Mouse (Mus musculus) heart, embryonic 13.5 days (tissue): ENCODE results near the gene Cldn5. TPM values are rescaled to one million over a fixed set of nuclear protein-coding genes. Genes with fewer than 3 reads are reported as not detected.

Experiments
- ATAC-seq: fragments of 200-750 bp; cut with Nextera tagmentation; 2 replicates; pipeline ENCODE4 v1.8.0; 2017; ENCODE audit warnings: moderate TSS enrichment; ENCODE audit not compliant: insufficient number of reproducible peaks, low FRiP score, low TSS enrichment; ENCODE audit errors: extremely low read depth
- H3K27ac ChIP-seq: fragments of 300-500 bp; sonication (generic); replicated peaks from 2 replicates; pipeline ENCODE4 v1.5.1; 2015; ENCODE audit warnings: moderate library complexity, mild to moderate bottlenecking, inconsistent platforms
- H3K27me3 ChIP-seq: fragments of 300-500 bp; sonication (generic); replicated peaks from 2 replicates; pipeline ENCODE4 v1.6.1; 2015; ENCODE audit warnings: mild to moderate bottlenecking, inconsistent platforms
- H3K36me3 ChIP-seq: fragments of 300-500 bp; sonication (generic); 2 replicates; pipeline ENCODE4 v1.6.1; 2015; ENCODE audit warnings: mild to moderate bottlenecking, inconsistent platforms
- H3K4me1 ChIP-seq: fragments of 300-500 bp; sonication (generic); 2 replicates; pipeline ENCODE4 v1.6.1; 2015; ENCODE audit warnings: inconsistent platforms
- H3K4me2 ChIP-seq: fragments of 300-500 bp; sonication (generic); 2 replicates; pipeline ENCODE4 v1.6.1; 2015; ENCODE audit warnings: inconsistent platforms, mild to moderate bottlenecking, moderate library complexity
- H3K4me3 ChIP-seq: fragments of 300-500 bp; sonication (generic); 2 replicates; pipeline ENCODE4 v1.5.1; 2015; ENCODE audit warnings: moderate library complexity, mild to moderate bottlenecking, inconsistent platforms
- H3K9ac ChIP-seq: fragments of 300-500 bp; sonication (generic); 2 replicates; pipeline ENCODE4 v1.6.1; 2015; ENCODE audit warnings: inconsistent platforms, mild to moderate bottlenecking, moderate library complexity
- H3K9me3 ChIP-seq: fragments of 300-500 bp; sonication (generic); 2 replicates; pipeline ENCODE4 v1.6.1; 2016; ENCODE audit warnings: inconsistent platforms
- WGBS: fragments of 180-500 bp; shearing (Covaris S2); methylation state at CpG from one replicate; pipeline ENCODE4 v1.1.7; 2015; ENCODE audit warnings: mixed read lengths; 5-methylcytosine and 5-hydroxymethylcytosine counted together
- polyA plus RNA-seq: library from polyadenylated mRNA; unstranded; fragments of >200 nt; fragmentation: Nextera tagmentation; extraction: Ambion mirVana; gene quantifications from 2 replicates; pipeline ENCODE4 v1.2.1, GENCODE M21; 2015

The Cldn5 gene
- polyA plus RNA-seq, 1 experiment from 2014 or later, result 18.0 TPM

DNA sequence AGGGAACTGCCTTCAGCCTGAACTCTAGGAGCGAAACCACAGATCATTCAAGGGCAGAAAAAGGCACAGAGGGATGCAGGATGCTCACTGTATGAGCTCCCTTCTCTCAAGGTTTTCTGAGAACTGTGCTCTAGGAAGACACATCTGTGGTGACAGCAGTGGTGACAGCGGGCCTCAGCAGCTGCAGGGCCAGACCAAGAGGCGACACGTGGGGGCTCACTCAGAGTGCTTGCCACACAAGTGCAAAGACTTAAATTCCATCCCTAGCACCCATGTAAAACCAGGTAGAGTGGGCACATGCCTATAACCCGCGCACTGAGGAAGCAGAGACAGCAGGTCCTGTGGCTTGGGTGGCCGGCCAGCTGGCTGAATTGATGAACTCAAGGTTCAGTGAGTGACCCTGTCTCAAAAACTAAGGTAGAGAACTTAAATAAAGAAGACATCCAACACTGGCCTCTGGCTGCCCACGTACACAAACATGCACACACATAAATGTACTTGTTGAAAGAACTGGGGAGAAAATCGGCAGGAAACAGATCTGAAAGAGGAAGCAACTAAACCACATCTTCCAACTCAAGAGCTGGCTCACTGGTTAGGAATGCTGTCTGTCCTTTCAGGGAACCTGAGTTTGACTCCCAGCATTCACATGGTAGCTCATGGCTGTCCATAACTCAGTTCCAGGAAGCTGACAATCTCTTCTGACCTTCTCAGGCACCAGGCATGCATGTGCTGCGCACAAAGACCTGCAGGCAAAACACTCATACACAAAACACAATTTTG, 12.2 kb downstream of the Cldn5 start:
- Histone ChIP-seq H3K27ac (no peak overlapping the region), H3K36me3 (peaks cover 94% of the 10 kb centered on the region), H3K4me1 (no peaks in the 10 kb centered on the region), H3K9ac (no peak overlapping the region), H3K4me2 (no peak overlapping the region), H3K9me3 (no peaks in the 10 kb centered on the region), H3K27me3 (no peaks in the 10 kb centered on the region), H3K4me3 (no peak overlapping the region)
- no peak for ATAC-seq
- WGBS, result 77% methylated on average over 10 of the region's 10 CpGs

DNA sequence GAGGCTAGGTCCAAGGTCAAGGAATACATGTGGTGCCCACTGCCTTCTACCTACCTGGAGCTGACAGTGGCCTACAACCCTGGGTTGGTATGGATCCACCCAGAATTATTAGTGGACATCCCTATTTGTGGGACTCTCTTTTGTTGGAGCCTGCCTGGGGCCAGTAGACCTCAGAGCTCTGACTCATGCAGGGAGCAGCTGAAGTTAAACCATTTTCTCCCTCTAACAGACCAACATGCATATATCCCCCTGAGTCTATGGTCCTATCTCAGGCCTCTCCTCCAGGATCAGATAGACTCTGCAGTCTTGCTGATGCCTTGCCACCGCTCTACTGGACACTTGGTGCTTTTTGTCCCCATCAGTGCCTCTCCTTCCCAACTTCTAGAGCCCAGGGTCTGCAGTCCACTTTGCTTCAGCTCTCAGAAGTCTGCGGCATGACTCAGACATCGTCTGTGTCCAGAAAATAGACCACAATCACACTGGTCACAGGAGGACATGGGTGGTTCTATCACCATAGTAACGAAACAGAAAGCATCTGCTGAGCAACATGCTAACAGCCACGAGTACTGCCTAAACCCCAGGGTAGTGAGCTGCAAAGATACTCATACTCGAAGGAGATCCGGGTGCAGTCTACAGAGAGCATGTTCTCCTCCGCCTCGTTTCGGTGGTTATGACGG, 18.7 kb downstream of the Cldn5 start:
- peaks cover 99% of the 10 kb centered on the region for H3K36me3 ChIP-seq
- no peak overlapping the region for H3K9ac ChIP-seq
- no peaks in the 10 kb centered on the region for H3K27me3 ChIP-seq
- H3K4me1 ChIP-seq, result no peaks in the 10 kb centered on the region
- no peak overlapping the region for H3K4me2 ChIP-seq
- 90% methylated on average over 11 of the region's 11 CpGs for WGBS
- H3K4me3 ChIP-seq, result no peak overlapping the region
- ATAC-seq, result no peak
- no peak overlapping the region for H3K27ac ChIP-seq
- no peaks in the 10 kb centered on the region for H3K9me3 ChIP-seq

DNA sequence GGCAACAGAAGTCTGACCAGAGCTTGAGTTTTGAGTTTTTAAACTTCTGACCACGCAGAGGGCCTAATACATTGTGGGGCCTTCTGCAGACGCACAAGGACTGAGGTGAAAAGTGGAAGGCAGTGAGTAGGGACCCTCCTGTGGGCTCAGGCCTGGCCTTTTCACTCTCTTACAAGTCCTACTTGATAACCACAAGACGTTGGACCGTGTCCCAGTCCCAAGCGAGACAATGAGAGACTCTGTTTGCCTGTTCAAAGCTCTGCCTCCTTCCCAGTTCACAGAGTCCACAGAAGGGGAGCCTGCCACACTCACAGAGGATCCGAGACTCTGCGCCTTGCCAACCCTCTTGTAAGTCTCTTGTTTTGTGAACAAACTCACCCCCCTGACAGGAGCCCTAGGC, 20.0 kb downstream of the Cldn5 start:
- 80% methylated on average over 7 of the region's 7 CpGs for WGBS
- H3K4me1 ChIP-seq, result no peaks in the 10 kb centered on the region
- ATAC-seq, result no peak

DNA sequence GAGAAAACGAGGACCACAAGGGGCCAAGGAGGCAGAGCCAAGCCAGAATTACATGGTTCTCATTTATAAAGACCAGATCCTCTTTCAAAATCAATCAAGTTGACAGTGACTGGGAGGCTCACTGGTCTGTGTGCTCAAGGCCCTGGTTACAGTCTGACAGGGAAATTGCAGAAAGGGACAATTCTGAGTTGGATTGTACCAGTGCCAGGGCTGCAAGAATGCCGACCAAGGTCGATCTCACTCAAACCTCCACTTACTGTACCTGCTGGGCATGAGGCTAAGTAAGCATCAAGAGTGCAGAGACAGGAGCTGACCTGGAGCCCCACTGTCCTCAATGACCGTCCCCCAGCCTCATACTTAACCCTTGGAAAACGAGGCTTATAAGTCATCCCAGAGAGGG, 21.5 kb downstream of the Cldn5 start:
- no peaks in the 10 kb centered on the region for H3K4me1 ChIP-seq
- 0 out of 2 replicates have a peak overlapping the region, but pooled peaks have one; percentile 3 for H3K9ac ChIP-seq
- H3K4me3 ChIP-seq, result no peak overlapping the region
- no peaks in the 10 kb centered on the region for H3K27me3 ChIP-seq
- ATAC-seq, result no peak
- H3K36me3 ChIP-seq, result peaks cover 89% of the 10 kb centered on the region
- whole genome bisulfite sequencing, result 89% methylated on average over 5 of the region's 5 CpGs
- H3K9me3 ChIP-seq, result no peaks in the 10 kb centered on the region
- H3K27ac ChIP-seq, result no peak overlapping the region
- H3K4me2 ChIP-seq, result no peak overlapping the region

More for the DNA sequence above, 20.0 kb downstream of the Cldn5 start:
- peak overlapping the region; percentile 17; the same call in 1 of the 2 replicates for H3K9ac ChIP-seq
- H3K27me3 ChIP-seq, result no peaks in the 10 kb centered on the region
- H3K4me3 ChIP-seq, result no peak overlapping the region
- H3K27ac ChIP-seq, result no peak overlapping the region
- no peak overlapping the region for H3K4me2 ChIP-seq
- peaks cover 99% of the 10 kb centered on the region for H3K36me3 ChIP-seq
- no peaks in the 10 kb centered on the region for H3K9me3 ChIP-seq

DNA sequence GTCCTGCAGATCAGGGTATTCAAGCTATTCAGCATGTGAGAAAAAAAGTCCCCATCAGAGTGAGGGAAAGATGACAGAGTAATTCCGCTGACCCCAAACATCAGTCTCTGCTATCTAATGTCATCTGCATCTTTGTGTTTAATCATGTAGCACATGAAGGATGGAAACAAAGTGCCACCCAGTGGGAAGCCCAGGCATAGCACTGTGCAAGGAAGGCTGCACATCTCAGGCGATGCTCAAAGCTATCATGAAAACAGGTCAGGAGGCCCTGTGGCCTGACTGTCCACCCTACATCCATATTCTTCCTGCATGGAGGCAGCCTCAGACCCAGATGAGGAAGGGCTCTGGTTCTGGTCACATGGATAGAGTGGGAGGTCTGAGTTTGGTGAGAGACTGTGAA, 22.2 kb downstream of the Cldn5 start:
- no peak overlapping the region for H3K9ac ChIP-seq
- ATAC-seq, result no peak

DNA sequence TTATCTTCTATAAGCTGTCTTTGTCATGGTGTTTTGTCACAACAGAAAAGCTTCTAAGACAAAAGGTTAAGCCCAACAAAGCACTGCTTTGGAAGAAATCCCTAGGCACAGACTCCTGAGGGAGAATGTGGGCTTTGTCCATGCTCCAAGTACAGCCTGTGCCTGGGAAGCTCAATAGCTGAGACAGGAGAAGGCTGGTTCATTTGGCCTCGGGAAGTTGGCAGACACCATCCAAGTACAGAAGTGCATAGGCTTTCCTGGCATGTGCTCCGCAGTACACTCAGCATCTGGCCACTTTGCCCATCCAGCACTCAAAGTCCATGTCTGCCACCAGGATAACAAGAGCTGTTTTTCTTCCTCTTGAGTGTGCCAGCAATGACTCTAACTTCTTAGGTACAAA, 29.1 kb downstream of the Cldn5 start:
- H3K4me3 ChIP-seq, result no peak overlapping the region
- no peak overlapping the region for H3K4me2 ChIP-seq
- peaks cover 78% of the 10 kb centered on the region for H3K36me3 ChIP-seq
- ATAC-seq, result no peak
- H3K27me3 ChIP-seq, result no peaks in the 10 kb centered on the region
- WGBS, result 83% methylated on average over 2 of the region's 2 CpGs
- H3K4me1 ChIP-seq, result peaks cover 7% of the 10 kb centered on the region
- H3K9me3 ChIP-seq, result no peaks in the 10 kb centered on the region
- H3K9ac ChIP-seq, result no peak overlapping the region
- H3K27ac ChIP-seq, result no peak overlapping the region

More for the DNA sequence above, 22.2 kb downstream of the Cldn5 start:
- Histone ChIP-seq H3K27ac (no peak overlapping the region), H3K4me1 (no peaks in the 10 kb centered on the region), H3K9me3 (no peaks in the 10 kb centered on the region), H3K4me2 (no peak overlapping the region), H3K36me3 (peaks cover 86% of the 10 kb centered on the region), H3K27me3 (no peaks in the 10 kb centered on the region), H3K4me3 (no peak overlapping the region)
- WGBS, result 71% methylated on average over 2 of the region's 2 CpGs

DNA sequence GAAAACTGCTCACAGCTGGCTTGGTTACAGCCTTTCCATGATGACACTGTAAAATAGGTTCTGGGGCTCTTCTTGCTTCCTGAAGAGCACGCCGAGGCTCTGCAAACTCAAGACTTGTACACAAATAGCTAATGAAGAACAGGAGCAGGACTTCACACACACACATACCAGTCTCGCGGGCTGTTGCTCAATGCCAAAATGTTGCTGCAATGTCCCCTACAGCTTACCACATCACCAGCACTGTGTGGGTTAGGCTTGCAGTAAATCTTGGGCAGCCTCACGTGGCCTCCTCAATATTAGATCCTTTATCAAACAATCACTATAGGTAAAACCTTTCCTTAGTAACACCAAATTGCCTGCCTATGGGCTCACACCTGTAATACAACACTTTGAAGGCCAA, 32.4 kb downstream of the Cldn5 start:
- Histone ChIP-seq H3K9ac (no peak overlapping the region), H3K27me3 (no peaks in the 10 kb centered on the region), H3K27ac (no peak overlapping the region), H3K4me2 (no peak overlapping the region), H3K4me1 (peaks cover 25% of the 10 kb centered on the region), H3K36me3 (peaks cover 57% of the 10 kb centered on the region), H3K9me3 (no peaks in the 10 kb centered on the region), H3K4me3 (no peak overlapping the region)
- ATAC-seq, result no peak
- 89% methylated on average over 5 of the region's 5 CpGs for WGBS

DNA sequence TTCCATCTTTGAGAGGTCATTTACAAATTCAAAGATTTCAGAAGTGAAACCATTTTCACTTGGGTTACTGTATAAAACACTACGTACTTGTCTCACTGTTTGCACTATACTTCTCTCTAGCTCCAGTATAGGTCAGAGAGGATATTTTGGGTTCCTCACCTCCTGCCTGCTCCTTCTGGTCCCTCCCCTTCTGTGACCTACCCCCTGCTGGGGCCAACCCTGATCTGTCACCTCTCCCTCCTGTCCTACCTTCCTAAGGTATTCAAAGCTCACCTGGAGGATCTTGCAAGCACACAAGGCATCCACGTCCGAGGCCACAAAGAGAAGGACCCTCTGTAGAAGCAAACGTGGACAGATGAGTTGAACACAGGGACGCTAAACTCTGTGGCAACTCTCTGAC, 34.4 kb downstream of the Cldn5 start:
- 5% methylated on average over 5 of the region's 5 CpGs for WGBS
- ATAC-seq, result 0 out of 2 replicates have a peak, but pooled peaks have one; percentile 15
- Histone ChIP-seq H3K27ac (peak overlapping the region; percentile 17; the same call in 1 of the 2 replicates), H3K36me3 (peaks cover 56% of the 10 kb centered on the region), H3K9me3 (no peaks in the 10 kb centered on the region), H3K27me3 (no peaks in the 10 kb centered on the region), H3K9ac (peak overlapping the region; percentile 87), H3K4me2 (peak overlapping the region; percentile 95), H3K4me3 (peak overlapping the region; percentile 91), H3K4me1 (peaks cover 27% of the 10 kb centered on the region)

DNA sequence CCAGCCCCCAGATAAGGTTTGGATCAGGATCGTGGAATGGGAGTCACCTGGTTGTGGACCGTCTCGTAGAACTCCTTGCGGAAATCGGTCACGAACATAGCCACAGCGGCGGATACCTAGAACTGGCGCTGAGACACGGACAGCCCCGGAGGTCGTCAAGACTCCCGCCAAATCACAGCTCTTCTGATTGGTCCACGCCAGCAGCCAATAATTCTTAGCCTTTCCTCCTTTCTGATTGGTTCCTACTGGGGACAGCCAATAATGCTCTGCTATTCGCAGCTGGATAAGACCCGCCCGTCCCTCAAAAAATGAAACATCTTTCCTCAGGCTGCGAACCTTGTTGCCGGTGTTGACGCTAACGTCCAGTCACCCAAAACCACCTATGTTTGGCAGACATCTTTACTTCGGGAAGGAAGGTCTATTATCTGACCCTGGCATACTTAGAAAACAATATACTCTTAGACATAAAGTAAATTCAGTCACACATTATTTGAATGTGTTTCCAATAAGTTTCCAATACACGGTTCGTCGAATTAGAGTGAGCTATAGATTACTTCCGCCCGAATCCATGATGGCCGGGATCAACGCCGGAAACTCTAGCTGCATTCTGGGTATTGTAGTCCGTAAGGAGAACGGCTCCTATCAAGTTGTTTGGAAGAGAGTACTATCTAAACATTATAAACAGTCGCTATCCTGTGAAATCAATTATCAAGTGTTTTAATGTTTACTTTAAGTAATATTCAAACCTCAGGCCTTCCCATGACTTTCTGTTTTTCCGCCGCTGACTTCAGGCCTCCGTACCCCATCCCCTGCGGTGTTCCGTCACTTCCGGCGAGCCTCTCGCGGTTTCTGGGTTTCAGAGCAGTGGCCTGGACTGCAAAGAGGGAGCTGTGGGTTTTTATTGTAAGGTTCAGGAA, 35.1 kb downstream of the Cldn5 start, which contains the start of the genes Ufd1 and Cdc45:
Gene Ufd1 (plus strand): TSS at position 312 of the 917 bp plus-strand sequence.
Gene Cdc45 (minus strand): TSS at position 520 of the 917 bp plus-strand sequence.
- Histone ChIP-seq H3K4me2 (peak within 1 kb of the TSS; percentile 95), H3K9ac (peak within 1 kb of the TSS; percentile 92), H3K4me1 (peaks cover 27% of the 10 kb centered on the region), H3K27me3 (no peaks in the 10 kb centered on the region), H3K36me3 (peaks cover 56% of the 10 kb centered on the region), H3K27ac (peak within 1 kb of the TSS; percentile 76), H3K9me3 (no peaks in the 10 kb centered on the region), H3K4me3 (peak within 1 kb of the TSS; percentile 91)
- peak; percentile 88 for ATAC-seq
- under 1% methylated on average over 42 of the region's 42 CpGs for WGBS

DNA sequence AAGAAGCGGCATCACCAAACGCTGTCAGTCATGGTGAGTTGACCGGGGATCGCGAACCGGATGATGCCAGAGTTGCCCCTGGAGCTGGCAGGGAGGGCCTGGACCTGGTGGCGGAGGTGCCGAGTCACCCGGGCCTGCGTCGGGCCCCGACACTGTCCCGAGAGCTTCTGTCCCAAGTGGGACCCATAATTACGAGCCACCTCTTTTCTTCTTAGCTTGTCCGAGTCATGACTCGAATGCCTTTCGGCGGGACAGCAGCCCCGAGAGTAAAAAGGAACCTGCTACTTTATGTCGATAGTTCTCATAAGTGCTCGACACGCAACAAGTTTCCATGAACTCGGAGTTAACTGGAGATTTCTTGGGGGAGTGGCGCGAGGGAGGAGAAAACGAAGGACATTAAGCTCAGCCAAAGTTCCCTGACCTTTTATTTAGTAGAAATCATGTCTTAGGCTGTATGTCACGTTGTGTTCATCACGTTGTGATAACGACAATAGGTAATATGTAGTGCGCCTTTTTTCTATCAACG, 35.8 kb downstream of the Cldn5 start:
- H3K9me3 ChIP-seq, result no peaks in the 10 kb centered on the region
- peaks cover 56% of the 10 kb centered on the region for H3K36me3 ChIP-seq
- 1% methylated on average over 31 of the region's 31 CpGs for WGBS
- peak overlapping the region; percentile 95 for H3K4me2 ChIP-seq
- peaks cover 27% of the 10 kb centered on the region for H3K4me1 ChIP-seq
- peak overlapping the region; percentile 76 for H3K27ac ChIP-seq
- no peaks in the 10 kb centered on the region for H3K27me3 ChIP-seq
- ATAC-seq, result peak; percentile 29
- peak overlapping the region; percentile 91 for H3K4me3 ChIP-seq
- peak overlapping the region; percentile 92 for H3K9ac ChIP-seq
